Mouse (Mus musculus) B cell, adult (primary cell): ENCODE results near the gene Zcchc2. TPM values are rescaled to one million over a fixed set of nuclear protein-coding genes. Genes with fewer than 3 reads are reported as not detected.

Experiments used
- total RNA-seq: library from RNA; stranded (reverse); gene quantifications from 4 replicates; pipeline ENCODE4 v1.2.4, GENCODE M21; 2023; ENCODE audit not compliant: inconsistent age

Zcchc2 gene
- 53.5 to 68.0 TPM (median 55.0 TPM) in 4 replicates for total RNA-seq

GRCm38 (mm10) chr1:105990138-105990821 lies at the start of gene Zcchc2:
Gene Zcchc2, plus strand, starts transcription at chr1:105990406.

Other genes starting within 250 kb of the Zcchc2 start
- gene Tnfrsf11a, start 209.7 kb upstream of the Zcchc2 start, total RNA-seq: 0.10 to 0.30 TPM (median 0.22 TPM) in 3 of 4 replicates, not detected in the other
- gene Phlpp1, start 181.3 kb downstream of the Zcchc2 start, total RNA-seq: 23.7 to 28.3 TPM (median 26.8 TPM) in 4 replicates